Mouse (Mus musculus): ENCODE results near the gene Kcnj16.

- TF ChIP-seq CTCF (IDR thresholded peaks at IDR 0.05; ENCODE audit: extremely low read depth, insufficient read length, insufficient replicate concordance, low read depth, low read length) (no peak), POLR2A (IDR thresholded peaks at IDR 0.05; ENCODE audit: low read depth, low read length) (no peak)
Measured at GRCm38 (mm10) chr11:111054854-111055822, 87.3 kb downstream of the Kcnj16 start.
